Comparison of ENCODE assay signal across 9 mouse cellular contexts in the genomic region with DNA sequence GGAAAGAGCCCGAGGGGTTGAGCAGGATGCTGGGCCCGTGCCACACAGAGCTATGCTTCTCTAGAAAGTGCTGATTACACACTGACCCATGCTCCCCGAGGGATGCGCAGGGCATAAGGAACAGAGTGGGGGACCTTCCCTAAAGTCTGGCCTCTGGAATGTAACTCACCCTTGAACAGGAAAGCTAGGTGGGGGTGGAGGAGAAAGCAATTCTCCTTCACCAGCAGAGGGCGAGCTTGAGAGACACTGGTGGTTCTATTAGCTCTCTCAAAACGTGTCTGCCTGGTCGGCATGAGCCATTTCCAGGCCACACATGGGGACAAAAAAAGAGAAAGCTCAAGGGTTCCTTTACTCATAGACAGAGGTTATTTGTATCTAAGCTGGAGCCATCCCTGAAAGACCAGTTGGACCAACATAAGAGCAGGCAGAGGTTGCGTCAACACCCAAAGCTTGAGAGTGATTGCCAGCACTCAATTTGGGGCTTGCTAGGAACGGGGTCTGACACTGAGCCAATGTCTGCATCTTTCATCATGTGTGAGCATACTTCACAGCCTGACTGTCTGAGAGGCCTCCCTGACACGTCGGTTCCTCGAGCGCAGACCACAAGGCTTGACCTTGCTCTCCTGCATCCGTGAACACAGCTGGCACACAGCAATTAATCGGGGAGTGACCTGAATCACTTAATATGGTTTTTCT.
DNase-seq lines count a peak whose midpoint lies in the region; ATAC-seq and TF ChIP-seq lines count a peak whose summit lies in the region.
"Had no signal": no experiment of that assay in that cellular context is flagged by ENCODE, and none has a peak within 500 bp of the region (broad histone marks: within the 10 kb centered on the region; RNA-seq: fewer than 3 reads in every experiment).

No protein-coding gene starts in this region.

- TF ChIP-seq CTCF in kidney, adult 2 months (conservative IDR thresholded peaks at IDR 0.05; ENCODE audit: insufficient read depth, insufficient read length, low read depth, low read length): peak; percentile 82
- TF ChIP-seq CTCF in G1E (IDR thresholded peaks at IDR 0.05; ENCODE audit: low read depth, low read length): peak; percentile 53; the same call in 1 of the 2 replicates
- TF ChIP-seq CTCF in embryonic fibroblast, embryonic 13.5 days (IDR thresholded peaks at IDR 0.05; ENCODE audit: borderline replicate concordance, insufficient read depth, low read length): peak; percentile 47; the same call in 1 of the 2 replicates

- no peaks in the 10 kb centered on the region for H3K27me3 ChIP-seq in kidney, adult 2 months (replicated peaks; ENCODE audit: control insufficient read depth, insufficient read depth, low read length)
- no peaks in the 10 kb centered on the region for H3K27me3 ChIP-seq in kidney, embryonic 16.5 days (ENCODE audit: insufficient read depth, low read length)
- peaks cover 30% of the 10 kb centered on the region for H3K27me3 ChIP-seq in G1E (ENCODE audit: insufficient read depth, low read length)
- H3K27me3 ChIP-seq: neural tube, embryonic 12.5 days had no signal

- DNase-seq in kidney, adult 2 months: peak; percentile 63
- DNase-seq in G1E (ENCODE audit: low spot score): peak; percentile 37
- DNase-seq in brain, adult 2 months (ENCODE audit: low read depth, low spot score): peak; percentile 83
- DNase-seq in left cerebral cortex, adult 18-20 months (ENCODE audit: low spot score in 2 of 2): peak; percentile 36 to 68
- DNase-seq in thymus, postnatal 14 days: peak; percentile 60

- H3K9ac ChIP-seq in kidney, embryonic 16.5 days (replicated peaks; ENCODE audit: low read length): no peak overlapping the region
- H3K9ac ChIP-seq: neural tube, embryonic 12.5 days had no signal

- H3K4me3 ChIP-seq in kidney, adult 2 months (ENCODE audit: insufficient read depth, low read depth, low read length): no peak overlapping the region
- H3K4me3 ChIP-seq in kidney, embryonic 16.5 days (ENCODE audit: low read length): no peak overlapping the region
- H3K4me3 ChIP-seq in G1E (ENCODE audit: low read depth, low read length): no peak overlapping the region
- no peak overlapping the region for H3K4me3 ChIP-seq in embryonic fibroblast, embryonic 13.5 days (ENCODE audit: insufficient read depth, low read length)
- H3K4me3 ChIP-seq: neural tube, embryonic 12.5 days had no signal

- H3K9me3 ChIP-seq in kidney, embryonic 16.5 days (ENCODE audit: low read length): no peaks in the 10 kb centered on the region
- H3K9me3 ChIP-seq in G1E (replicated peaks): no peaks in the 10 kb centered on the region
- H3K9me3 ChIP-seq: neural tube, embryonic 12.5 days had no signal

- WGBS in kidney, adult 2 months: 52% methylated on average over 15 of the region's 15 CpGs
- WGBS in kidney, embryonic 16.5 days: 60% methylated on average over 15 of the region's 15 CpGs

- no peak for TF ChIP-seq POLR2A in kidney, adult 2 months (IDR thresholded peaks at IDR 0.05; ENCODE audit: low read depth, low read length)
- TF ChIP-seq POLR2A in embryonic fibroblast, embryonic 13.5 days (IDR thresholded peaks at IDR 0.05; ENCODE audit: low read depth, low read length): no peak

- H3K36me3 ChIP-seq in kidney, adult 2 months (ENCODE audit: control insufficient read depth, insufficient read depth, low read length): no peaks in the 10 kb centered on the region
- no peaks in the 10 kb centered on the region for H3K36me3 ChIP-seq in kidney, embryonic 16.5 days (ENCODE audit: insufficient read depth, low read length)
- H3K36me3 ChIP-seq in G1E (replicated peaks): no peaks in the 10 kb centered on the region
- H3K36me3 ChIP-seq: neural tube, embryonic 12.5 days had no signal

- H3K27ac ChIP-seq in kidney, adult 2 months (ENCODE audit: insufficient read depth, low read depth, low read length): no peak overlapping the region
- no peak overlapping the region for H3K27ac ChIP-seq in kidney, embryonic 16.5 days (ENCODE audit: low read length)
- H3K27ac ChIP-seq in embryonic fibroblast, embryonic 13.5 days (ENCODE audit: insufficient read depth, low read length): no peak overlapping the region
- H3K27ac ChIP-seq: neural tube, embryonic 12.5 days had no signal

- ATAC-seq in kidney, embryonic 16.5 days (ENCODE audit: low FRiP score, low TSS enrichment): no peak
- ATAC-seq in G1E (ENCODE audit: extremely low read depth, insufficient number of reproducible peaks, low FRiP score, poor library complexity, severe bottlenecking): no peak
- ATAC-seq in megakaryocyte-erythroid progenitor cell, adult 5-6 weeks (replicated peaks; ENCODE audit: low FRiP score, low TSS enrichment, poor library complexity, severe bottlenecking): peak; percentile 42; the same call in 1 of the 2 replicates

- H3K4me1 ChIP-seq in kidney, adult 2 months (ENCODE audit: control insufficient read depth, insufficient read depth, low read length): no peaks in the 10 kb centered on the region; the same call in 1 of the 2 replicates
- H3K4me1 ChIP-seq in kidney, embryonic 16.5 days (ENCODE audit: insufficient read depth, low read length): peaks cover 14% of the 10 kb centered on the region; the same call in 1 of the 2 replicates
- H3K4me1 ChIP-seq in G1E (ENCODE audit: insufficient read depth, low read depth, low read length): peaks cover 43% of the 10 kb centered on the region
- peaks cover 3% of the 10 kb centered on the region; the same call in 1 of the 2 replicates for H3K4me1 ChIP-seq in embryonic fibroblast, embryonic 13.5 days (ENCODE audit: control insufficient read depth, insufficient read depth, low read length)

- H3K4me2 ChIP-seq in kidney, embryonic 16.5 days (replicated peaks; ENCODE audit: low read depth, low read length): no peak overlapping the region
- H3K4me2 ChIP-seq: neural tube, embryonic 12.5 days had no signal
